Mouse (Mus musculus) adrenal gland, adult (tissue): Measurements from ENCODE around the gene Tinf2.

Experiments used
- DNase-seq, 2 experiments: peaks; one replicate each; pipeline ENCODE4 v3.0.0; 2022 to 2023; ENCODE audit warnings: low spot score in 1 of 2; ENCODE audit not compliant: inconsistent age in 2 of 2

Tinf2 gene

DNA sequence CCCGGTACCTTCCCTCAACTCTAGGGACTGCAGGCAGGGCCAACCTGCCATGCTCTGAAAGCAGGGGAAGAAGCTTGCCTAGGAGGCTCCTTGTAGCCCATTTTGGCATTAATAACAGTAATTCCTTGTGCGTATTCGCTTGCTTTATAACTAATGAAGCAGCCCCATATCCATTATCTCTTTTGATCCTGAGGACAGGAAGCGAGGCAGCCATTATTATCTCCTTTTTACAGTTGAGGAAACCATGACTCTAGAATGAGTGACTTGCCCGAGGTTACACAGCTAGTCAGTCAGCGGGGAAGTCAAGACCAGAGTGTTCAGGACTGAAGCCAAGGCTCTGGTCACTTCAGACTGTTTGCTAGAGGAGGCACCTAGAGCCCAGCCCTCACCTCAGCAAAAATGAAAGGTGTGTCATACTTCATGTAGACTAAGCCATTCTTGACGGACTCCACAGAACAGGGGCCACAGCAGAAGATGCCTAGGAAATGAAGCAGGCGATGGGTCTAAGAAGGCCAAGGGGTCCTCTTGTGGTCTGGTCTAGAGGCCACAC lies 24.5 kb upstream of the Tinf2 start:
- no peak for DNase-seq

GRCm38 (mm10) chr14:55702761-55703160 lies 21.1 kb upstream of the Tinf2 start:
- no peak for DNase-seq

GRCm38 (mm10) chr14:55701131-55701530 lies 19.5 kb upstream of the Tinf2 start:
- DNase-seq = no peak

- DNase-seq = no peak
Measured at GRCm38 (mm10) chr14:55697226-55697625, 15.6 kb upstream of the Tinf2 start.

DNA sequence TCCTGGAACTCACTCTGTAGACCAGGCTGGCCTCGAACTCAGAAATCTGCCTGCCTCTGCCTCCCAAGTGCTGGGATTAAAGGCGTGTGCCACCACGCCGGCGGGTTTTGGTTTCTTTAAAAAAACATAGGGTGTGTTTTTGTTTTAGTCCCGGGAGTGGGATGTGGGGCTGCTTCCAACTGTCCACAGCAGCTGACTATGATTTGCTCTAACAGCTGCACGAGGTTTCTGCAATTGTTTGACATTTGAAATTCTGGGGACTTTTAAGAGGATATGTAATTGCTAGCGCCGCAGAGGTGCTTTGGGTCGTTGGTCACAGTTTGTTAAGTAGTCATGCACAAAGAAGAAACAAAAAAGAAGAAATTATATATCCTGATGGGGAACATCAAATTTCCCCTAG lies 7.8 kb upstream of the Tinf2 start:
- no peak for DNase-seq

DNA sequence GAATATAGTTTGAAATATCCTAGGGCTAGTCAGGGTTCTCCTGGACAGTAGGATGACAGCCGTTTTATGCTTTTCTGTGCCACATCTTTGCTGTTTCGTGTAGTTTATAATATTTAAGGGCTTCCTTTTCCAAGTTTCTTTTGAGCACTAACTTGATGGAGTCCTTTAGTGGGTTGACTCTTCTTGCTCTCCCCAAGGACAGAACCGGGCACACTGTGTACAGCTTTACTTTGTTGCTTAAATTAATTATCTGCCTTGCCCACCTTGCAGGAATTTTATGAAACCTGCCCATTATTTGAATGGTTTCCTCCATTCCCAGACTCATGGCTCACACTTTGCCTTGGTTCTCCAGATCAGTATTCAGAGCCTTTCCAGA lies 486 bp upstream of the Tinf2 start:
- no peak for DNase-seq

- no peak for DNase-seq
Measured at GRCm38 (mm10) chr14:55677615-55678014, 4.0 kb downstream of the Tinf2 start.

GRCm38 (mm10) chr14:55672741-55673060 lies 8.9 kb downstream of the Tinf2 start:
- DNase-seq = no peak

DNA sequence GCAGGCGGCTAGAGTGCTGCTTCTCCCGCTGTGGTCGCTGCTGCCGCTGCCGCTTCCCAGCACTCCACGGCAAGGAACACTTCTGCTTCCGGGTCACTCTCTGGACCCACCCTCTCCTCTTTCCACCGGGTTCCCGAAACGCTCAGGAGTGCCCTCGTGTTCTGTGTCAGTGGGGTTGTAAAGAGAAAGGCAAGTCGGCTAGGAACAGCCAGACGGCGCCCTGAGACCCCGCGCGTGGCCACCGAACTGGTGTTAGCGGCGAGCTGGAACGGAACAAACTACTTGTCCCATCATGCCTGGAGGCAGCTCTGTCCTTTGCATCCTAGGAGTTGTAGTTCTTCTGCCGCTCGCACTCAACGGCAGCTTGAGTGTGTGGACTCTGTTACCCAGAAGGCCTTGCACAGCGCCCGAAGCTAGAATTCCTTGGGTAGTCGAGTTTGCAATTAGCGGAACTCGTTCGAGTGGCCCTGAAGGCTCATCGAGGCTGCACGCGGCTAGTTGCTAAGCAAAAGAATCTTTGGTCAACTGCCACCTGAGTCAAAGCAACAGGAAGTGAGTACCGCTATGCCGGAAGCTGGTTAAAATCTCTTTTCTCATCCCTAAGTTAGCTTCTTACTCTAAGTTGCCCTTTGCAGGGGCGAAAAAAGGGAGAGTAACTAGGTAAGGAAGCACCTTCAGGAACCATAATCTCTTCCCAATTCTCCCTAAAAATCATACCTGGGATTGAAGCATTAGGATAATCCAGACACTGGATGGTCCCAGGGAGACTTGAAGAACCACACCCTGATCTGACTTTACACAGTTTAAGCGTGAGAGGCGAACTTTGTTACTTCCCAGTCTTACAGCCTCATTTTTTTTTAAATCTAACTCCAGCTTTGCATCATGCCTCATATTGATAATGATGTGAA lies 9.5 kb downstream of the Tinf2 start, which contains the start of the genes Gmpr2 and Nedd8:
Gmpr2 (plus strand) TSS at position 109 of the 908 bp plus-strand sequence.
Nedd8 (minus strand) TSS at position 292 of the 908 bp plus-strand sequence.
- DNase-seq = peak; percentile 93 to 99

DNA sequence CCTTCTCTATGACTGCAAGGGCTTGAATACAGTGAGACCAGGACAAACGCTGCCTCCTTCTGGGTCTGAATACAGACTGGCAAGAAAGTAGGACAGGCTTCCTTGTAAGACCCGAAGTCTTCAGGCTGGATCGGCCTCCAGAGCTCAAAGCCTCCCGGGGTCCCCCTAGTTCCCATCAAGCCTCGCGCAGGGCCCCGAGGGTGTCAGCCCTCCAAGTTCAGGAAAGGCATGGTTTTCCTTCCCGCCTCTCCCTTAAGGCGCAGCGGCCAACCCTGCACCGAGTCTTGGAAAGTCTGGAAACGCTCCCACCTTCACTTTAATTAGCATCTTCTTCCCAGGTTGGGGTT lies 10.2 kb downstream of the Tinf2 start:
- DNase-seq = no peak

GRCm38 (mm10) chr14:55660636-55661035 lies 21.0 kb downstream of the Tinf2 start:
- no peak for DNase-seq

GRCm38 (mm10) chr14:55659960-55660573 lies 21.6 kb downstream of the Tinf2 start, which contains the start of gene Mdp1:
Gene Mdp1, minus strand, starts transcription at chr14:55660508.
- peak; percentile 85 to 92 for DNase-seq

DNA sequence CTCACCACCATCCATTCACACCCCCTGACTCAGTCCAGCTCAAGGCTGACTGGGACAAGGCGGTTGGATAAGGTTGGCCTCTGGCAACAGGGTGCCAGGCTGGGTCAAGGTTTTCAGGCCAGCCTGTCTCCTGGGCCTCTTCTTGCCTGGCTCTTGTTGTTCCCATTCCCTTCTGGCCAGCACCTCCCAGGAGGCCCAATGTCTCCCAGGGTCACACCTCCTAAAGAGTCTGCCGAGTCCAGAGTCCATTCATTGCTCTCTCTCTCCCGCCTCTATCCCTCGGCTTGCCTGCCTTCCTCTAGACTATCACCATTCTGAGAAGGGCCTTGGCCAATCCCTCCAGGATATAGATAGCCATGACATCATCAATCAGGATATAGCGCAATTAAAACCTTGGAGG lies 23.6 kb downstream of the Tinf2 start:
- DNase-seq = peak; percentile 83 to 90

DNA sequence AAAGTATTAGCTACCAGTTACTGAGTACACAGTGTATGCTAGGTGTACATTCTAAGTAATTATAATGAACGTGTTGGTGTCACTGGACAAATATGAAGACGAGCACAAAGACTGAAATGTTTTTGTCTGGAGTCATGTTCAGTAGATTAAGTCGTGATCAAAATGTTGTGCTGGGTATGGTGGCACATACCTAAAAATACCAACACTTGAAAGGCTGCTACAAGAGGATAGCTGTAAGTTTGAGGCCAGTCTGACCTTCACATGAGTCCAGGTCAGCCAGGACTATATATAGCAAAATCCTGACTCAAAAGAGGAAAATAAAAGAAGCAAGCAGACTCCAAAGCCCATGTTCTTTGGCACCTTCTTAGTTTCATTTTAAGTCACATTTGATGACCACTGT lies 24.7 kb downstream of the Tinf2 start:
- no peak for DNase-seq

DNA sequence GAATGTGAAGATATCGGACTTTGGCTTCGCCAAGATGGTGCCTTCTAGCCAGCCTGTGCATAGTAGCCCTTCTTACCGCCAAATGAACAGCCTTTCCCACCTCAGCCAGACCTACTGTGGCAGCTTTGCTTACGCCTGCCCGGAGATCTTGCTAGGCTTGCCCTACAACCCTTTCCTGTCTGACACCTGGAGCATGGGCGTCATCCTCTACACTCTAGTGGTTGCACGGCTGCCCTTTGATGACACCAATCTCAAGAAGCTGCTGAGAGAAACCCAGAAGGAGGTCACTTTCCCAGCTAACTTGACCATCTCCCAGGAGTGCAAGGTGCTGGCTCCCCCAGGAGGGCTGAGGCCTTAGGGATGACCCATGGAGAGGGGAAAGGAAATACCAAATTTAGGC lies 30.1 kb downstream of the Tinf2 start:
- no peak for DNase-seq

GRCm38 (mm10) chr14:55649884-55650283 lies 31.7 kb downstream of the Tinf2 start, which contains the start of gene Tssk4:
Gene Tssk4, plus strand, starts transcription at chr14:55650184.
- no peak for DNase-seq

DNA sequence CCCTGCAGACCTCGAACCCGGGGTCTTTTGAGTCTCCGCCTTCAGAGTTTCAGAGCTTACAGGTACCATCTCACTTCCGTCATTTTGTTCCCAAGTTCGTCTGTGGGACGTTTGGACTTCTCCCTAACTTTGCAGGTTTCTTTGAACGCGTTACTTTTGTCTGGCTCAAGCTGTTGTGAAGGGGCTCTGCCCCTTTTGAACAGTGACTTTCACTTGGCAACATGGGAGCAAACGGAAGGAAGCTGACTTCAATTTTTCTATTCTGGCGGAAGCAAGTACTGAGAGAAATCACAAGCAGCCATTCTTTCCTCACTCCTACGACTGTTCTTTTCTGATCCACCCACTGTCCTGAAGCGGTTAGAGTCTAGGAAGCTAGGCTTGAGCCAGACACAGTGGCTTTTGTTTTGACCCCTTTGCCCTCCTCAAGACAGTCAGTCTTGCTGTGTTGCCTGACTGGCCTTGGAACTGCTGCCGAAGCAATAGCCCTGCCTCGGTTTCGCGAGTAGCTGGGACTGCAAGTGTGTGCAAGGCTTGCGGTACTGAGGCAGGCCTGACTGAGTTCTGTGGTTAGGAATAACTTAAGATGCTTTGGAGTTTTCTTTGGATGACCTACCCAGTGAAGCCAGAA lies 37.2 kb downstream of the Tinf2 start:
- DNase-seq = peak in 1 of 2 experiments; percentile 69

GRCm38 (mm10) chr14:55643060-55643907 lies 38.3 kb downstream of the Tinf2 start, which contains the start of gene Tm9sf1:
Gene Tm9sf1, minus strand, starts transcription at chr14:55643806.
- DNase-seq = peak; percentile 92 to 98

GRCm38 (mm10) chr14:55642679-55643059 lies 39.0 kb downstream of the Tinf2 start:
- DNase-seq = no peak

GRCm38 (mm10) chr14:55641291-55641690 lies 40.3 kb downstream of the Tinf2 start:
- no peak for DNase-seq

DNA sequence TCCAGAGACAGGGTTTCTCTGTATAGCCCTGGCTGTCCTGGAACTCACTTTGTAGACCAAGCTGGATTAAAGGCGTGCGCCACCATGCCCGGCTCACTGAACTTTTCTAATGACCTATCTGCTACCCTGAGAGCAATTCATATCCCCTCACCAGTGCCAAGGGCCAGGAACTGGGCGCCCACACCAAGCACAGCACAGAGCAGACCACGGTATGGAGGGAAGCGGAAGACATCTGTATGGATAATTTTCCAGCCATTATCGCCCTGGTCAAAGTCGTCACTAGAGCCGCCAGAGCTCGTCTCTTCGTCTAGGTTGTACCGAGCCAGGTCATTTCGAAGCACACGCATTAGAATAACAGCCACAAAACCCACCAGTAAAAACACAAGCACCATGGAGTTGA lies 40.8 kb downstream of the Tinf2 start:
- DNase-seq = no peak
